Mouse (Mus musculus): ENCODE data around the gene Myh6. TPM values are rescaled to one million over a fixed set of nuclear protein-coding genes. Genes with fewer than 3 reads are reported as not detected.
"Not testable (repeated sequence)": the region's sequence is repeated elsewhere in the genome, so short reads cannot be mapped to it uniquely, and the experiment has no call there.

The Myh6 gene
- polyA plus RNA-seq, 1 experiment from 2014 or later, result 1.1 TPM

GRCm38 (mm10) chr14:54976633-54977032, 9.9 kb upstream of the Myh6 start, which contains the start of gene Gm17428:
Gene Gm17428 (plus strand): TSS chr14:54976933.
- no peak for ATAC-seq (ENCODE audit: low FRiP score, low TSS enrichment)
- 80% methylated on average over 1 of the region's 1 CpGs for WGBS

GRCm38 (mm10) chr14:54974068-54974791, 7.5 kb upstream of the Myh6 start:
- no peak overlapping the region for H3K9ac ChIP-seq (replicated peaks; ENCODE audit: low read length)
- H3K27me3 ChIP-seq (ENCODE audit: insufficient read depth, low read length), result no peaks in the 10 kb centered on the region
- no peak for ATAC-seq (ENCODE audit: low FRiP score, low TSS enrichment)
- H3K4me1 ChIP-seq (ENCODE audit: insufficient read depth, low read length), result no peaks in the 10 kb centered on the region
- H3K36me3 ChIP-seq (ENCODE audit: insufficient read depth, low read length), result no peaks in the 10 kb centered on the region
- no peaks in the 10 kb centered on the region for H3K9me3 ChIP-seq (ENCODE audit: low read length)
- H3K4me3 ChIP-seq (ENCODE audit: low read length), result no peak overlapping the region
- no peak overlapping the region for H3K4me2 ChIP-seq (replicated peaks; ENCODE audit: low read depth, low read length)
- H3K27ac ChIP-seq (ENCODE audit: low read length), result no peak overlapping the region
- WGBS, result 80% methylated on average over 5 of the region's 6 CpGs

More at GRCm38 (mm10) chr14:54976633-54977032, 9.9 kb upstream of the Myh6 start, which contains the start of gene Gm17428:
- Histone ChIP-seq H3K4me3 (ENCODE audit: low read length) (no peak within 1 kb of the TSS), H3K27me3 (ENCODE audit: insufficient read depth, low read length) (no peaks in the 10 kb centered on the region), H3K4me2 (replicated peaks; ENCODE audit: low read depth, low read length) (no peak within 1 kb of the TSS), H3K4me1 (ENCODE audit: insufficient read depth, low read length) (no peaks in the 10 kb centered on the region), H3K36me3 (ENCODE audit: insufficient read depth, low read length) (no peaks in the 10 kb centered on the region), H3K27ac (ENCODE audit: low read length) (no peak within 1 kb of the TSS), H3K9me3 (ENCODE audit: low read length) (no peaks in the 10 kb centered on the region), H3K9ac (replicated peaks; ENCODE audit: low read length) (no peak within 1 kb of the TSS)

GRCm38 (mm10) chr14:54972786-54973185, 6.1 kb upstream of the Myh6 start:
- not testable (repeated sequence) for H3K9me3 ChIP-seq (ENCODE audit: low read length); ATAC-seq (ENCODE audit: low FRiP score, low TSS enrichment); H3K4me1 ChIP-seq (ENCODE audit: insufficient read depth, low read length); H3K27me3 ChIP-seq (ENCODE audit: insufficient read depth, low read length); H3K36me3 ChIP-seq (ENCODE audit: insufficient read depth, low read length); H3K9ac ChIP-seq (replicated peaks; ENCODE audit: low read length); H3K4me3 ChIP-seq (ENCODE audit: low read length); H3K27ac ChIP-seq (ENCODE audit: low read length); H3K4me2 ChIP-seq (replicated peaks; ENCODE audit: low read depth, low read length)
- WGBS, result 91% methylated on average over 6 of the region's 11 CpGs

- Histone ChIP-seq H3K4me3 (ENCODE audit: low read length) (no peak overlapping the region), H3K27me3 (ENCODE audit: insufficient read depth, low read length) (no peaks in the 10 kb centered on the region), H3K4me2 (replicated peaks; ENCODE audit: low read depth, low read length) (no peak overlapping the region), H3K4me1 (ENCODE audit: insufficient read depth, low read length) (no peaks in the 10 kb centered on the region), H3K27ac (ENCODE audit: low read length) (no peak overlapping the region), H3K36me3 (ENCODE audit: insufficient read depth, low read length) (no peaks in the 10 kb centered on the region), H3K9ac (replicated peaks; ENCODE audit: low read length) (no peak overlapping the region), H3K9me3 (ENCODE audit: low read length) (no peaks in the 10 kb centered on the region)
- ATAC-seq (ENCODE audit: low FRiP score, low TSS enrichment), result no peak
These were observed 1.6 kb upstream of the Myh6 start for GRCm38 (mm10) chr14:54968344-54968743.

- Histone ChIP-seq H3K4me2 (replicated peaks; ENCODE audit: low read depth, low read length) (no peak overlapping the region), H3K4me1 (ENCODE audit: insufficient read depth, low read length) (no peaks in the 10 kb centered on the region), H3K4me3 (ENCODE audit: low read length) (no peak overlapping the region), H3K9ac (replicated peaks; ENCODE audit: low read length) (no peak overlapping the region), H3K27me3 (ENCODE audit: insufficient read depth, low read length) (no peaks in the 10 kb centered on the region), H3K27ac (ENCODE audit: low read length) (no peak overlapping the region), H3K36me3 (ENCODE audit: insufficient read depth, low read length) (no peaks in the 10 kb centered on the region), H3K9me3 (ENCODE audit: low read length) (no peaks in the 10 kb centered on the region)
- WGBS, result 90% methylated on average over 3 of the region's 3 CpGs
- ATAC-seq (ENCODE audit: low FRiP score, low TSS enrichment), result no peak
These were observed 1.1 kb upstream of the Myh6 start for GRCm38 (mm10) chr14:54967874-54968273.

- Histone ChIP-seq H3K4me2 (replicated peaks; ENCODE audit: low read depth, low read length) (no peak overlapping the region), H3K9me3 (ENCODE audit: low read length) (no peaks in the 10 kb centered on the region), H3K27me3 (ENCODE audit: insufficient read depth, low read length) (no peaks in the 10 kb centered on the region), H3K9ac (replicated peaks; ENCODE audit: low read length) (no peak overlapping the region), H3K36me3 (ENCODE audit: insufficient read depth, low read length) (no peaks in the 10 kb centered on the region), H3K27ac (ENCODE audit: low read length) (no peak overlapping the region), H3K4me3 (ENCODE audit: low read length) (no peak overlapping the region), H3K4me1 (ENCODE audit: insufficient read depth, low read length) (no peaks in the 10 kb centered on the region)
- 66% methylated on average over 6 of the region's 6 CpGs for WGBS
- ATAC-seq (ENCODE audit: low FRiP score, low TSS enrichment), result no peak
These were observed 1.1 kb downstream of the Myh6 start for GRCm38 (mm10) chr14:54965631-54966030.

GRCm38 (mm10) chr14:54965044-54965443, 1.7 kb downstream of the Myh6 start:
- Histone ChIP-seq H3K9me3 (ENCODE audit: low read length) (no peaks in the 10 kb centered on the region), H3K27me3 (ENCODE audit: insufficient read depth, low read length) (no peaks in the 10 kb centered on the region), H3K9ac (replicated peaks; ENCODE audit: low read length) (no peak overlapping the region), H3K4me3 (ENCODE audit: low read length) (no peak overlapping the region), H3K36me3 (ENCODE audit: insufficient read depth, low read length) (no peaks in the 10 kb centered on the region), H3K4me2 (replicated peaks; ENCODE audit: low read depth, low read length) (no peak overlapping the region), H3K27ac (ENCODE audit: low read length) (no peak overlapping the region), H3K4me1 (ENCODE audit: insufficient read depth, low read length) (no peaks in the 10 kb centered on the region)
- 78% methylated on average over 15 of the region's 15 CpGs for WGBS
- no peak for ATAC-seq (ENCODE audit: low FRiP score, low TSS enrichment)

GRCm38 (mm10) chr14:54963727-54964126, 3.0 kb downstream of the Myh6 start:
- no peak overlapping the region for H3K27ac ChIP-seq (ENCODE audit: low read length)
- H3K27me3 ChIP-seq (ENCODE audit: insufficient read depth, low read length), result no peaks in the 10 kb centered on the region
- no peaks in the 10 kb centered on the region for H3K4me1 ChIP-seq (ENCODE audit: insufficient read depth, low read length)
- no peaks in the 10 kb centered on the region for H3K36me3 ChIP-seq (ENCODE audit: insufficient read depth, low read length)
- no peak overlapping the region for H3K9ac ChIP-seq (replicated peaks; ENCODE audit: low read length)
- WGBS, result 87% methylated on average over 11 of the region's 11 CpGs
- no peak overlapping the region for H3K4me3 ChIP-seq (ENCODE audit: low read length)
- ATAC-seq (ENCODE audit: low FRiP score, low TSS enrichment), result no peak
- no peaks in the 10 kb centered on the region for H3K9me3 ChIP-seq (ENCODE audit: low read length)
- no peak overlapping the region for H3K4me2 ChIP-seq (replicated peaks; ENCODE audit: low read depth, low read length)

GRCm38 (mm10) chr14:54962714-54963113, 4.0 kb downstream of the Myh6 start:
- no peak for ATAC-seq (ENCODE audit: low FRiP score, low TSS enrichment)
- WGBS, result 84% methylated on average over 7 of the region's 7 CpGs
- no peaks in the 10 kb centered on the region for H3K36me3 ChIP-seq (ENCODE audit: insufficient read depth, low read length)

GRCm38 (mm10) chr14:54961487-54961886, 5.2 kb downstream of the Myh6 start:
- H3K36me3 ChIP-seq (ENCODE audit: insufficient read depth, low read length), result no peaks in the 10 kb centered on the region

More at GRCm38 (mm10) chr14:54962714-54963113, 4.0 kb downstream of the Myh6 start:
- Histone ChIP-seq H3K4me2 (replicated peaks; ENCODE audit: low read depth, low read length) (no peak overlapping the region), H3K4me3 (ENCODE audit: low read length) (no peak overlapping the region), H3K4me1 (ENCODE audit: insufficient read depth, low read length) (no peaks in the 10 kb centered on the region), H3K9ac (replicated peaks; ENCODE audit: low read length) (no peak overlapping the region), H3K9me3 (ENCODE audit: low read length) (no peaks in the 10 kb centered on the region), H3K27ac (ENCODE audit: low read length) (no peak overlapping the region), H3K27me3 (ENCODE audit: insufficient read depth, low read length) (no peaks in the 10 kb centered on the region)

More at GRCm38 (mm10) chr14:54961487-54961886, 5.2 kb downstream of the Myh6 start:
- ATAC-seq (ENCODE audit: low FRiP score, low TSS enrichment), result no peak
- H3K27ac ChIP-seq (ENCODE audit: low read length), result no peak overlapping the region
- WGBS, result 74% methylated on average over 5 of the region's 5 CpGs
- H3K9me3 ChIP-seq (ENCODE audit: low read length), result no peaks in the 10 kb centered on the region
- no peaks in the 10 kb centered on the region for H3K4me1 ChIP-seq (ENCODE audit: insufficient read depth, low read length)
- no peaks in the 10 kb centered on the region for H3K27me3 ChIP-seq (ENCODE audit: insufficient read depth, low read length)
- H3K4me3 ChIP-seq (ENCODE audit: low read length), result no peak overlapping the region
- H3K4me2 ChIP-seq (replicated peaks; ENCODE audit: low read depth, low read length), result no peak overlapping the region
- H3K9ac ChIP-seq (replicated peaks; ENCODE audit: low read length), result no peak overlapping the region
